Mouse (Mus musculus): Measurements from ENCODE around the gene Hist1h2br. TPM values are rescaled to one million over a fixed set of nuclear protein-coding genes. Genes with fewer than 3 reads are reported as not detected.

Gene Hist1h2br
- total RNA-seq, 2 experiments from 2014 or later: 44.5 to 56.8 TPM

Small RNA genes within 50 kb of the gene (microRNA-seq; reads per million reads assigned to microRNA genes)
- gene Gm19658 (0 reads per million in 2 experiments), gene Gm44346 (0 reads per million in 2 experiments), gene Gm44466 (0 reads per million in 2 experiments)

Other genes with a start within 250 kb of the Hist1h2br start
- not detected for gene Olfr1362, start 219.7 kb upstream of the Hist1h2br start, total RNA-seq (2021)
- not detected for gene Olfr11, start 191.2 kb upstream of the Hist1h2br start, total RNA-seq (2021)
- gene Olfr1361, start 170.4 kb upstream of the Hist1h2br start, total RNA-seq (2021): not detected
- gene Olfr1360, start 156.3 kb upstream of the Hist1h2br start, total RNA-seq (2021): not detected
- gene Olfr1359, start 135.6 kb upstream of the Hist1h2br start, total RNA-seq (2021): not detected
- gene Hist1h2bl, start 117.6 kb upstream of the Hist1h2br start, total RNA-seq (2021): 10 to 100 TPM; 37.3 to 37.9 TPM
- 10 to 100 TPM; 17.2 to 25.6 TPM for gene Hist1h2ai, start 117.3 kb upstream of the Hist1h2br start, total RNA-seq (2021)
- gene Hist1h3h, start 116.1 kb upstream of the Hist1h2br start, total RNA-seq (2021): 10 to 100 TPM; 46.6 to 56.8 TPM
- 1 to 10 TPM; 4.9 to 7.8 TPM for gene Hist1h2bm, start 111.7 kb upstream of the Hist1h2br start, total RNA-seq (2021)
- gene Hist1h4j, start 98.7 kb upstream of the Hist1h2br start, total RNA-seq (2021): 10 to 100 TPM; 15.4 to 16.2 TPM
- gene Hist1h4k, start 83.2 kb upstream of the Hist1h2br start, total RNA-seq (2021): 100 to 1,000 TPM; 311 to 320 TPM
- gene Hist1h2ak, start 79.9 kb upstream of the Hist1h2br start, total RNA-seq (2021): 10 to 100 TPM; 13.2 to 15.7 TPM
- gene Hist1h2bn, start 79.6 kb upstream of the Hist1h2br start, total RNA-seq (2021): 10 to 100 TPM in 1 of 2 experiments, 1 to 10 TPM in 1; 9.6 to 16.1 TPM
- gene Hist1h1b, start 53.1 kb upstream of the Hist1h2br start, total RNA-seq (2021): 10 to 100 TPM in 1 of 2 experiments, 1 to 10 TPM in 1; 7.6 to 10.5 TPM
- 10 to 100 TPM; 51.4 to 75.0 TPM for gene Hist1h3i, start 50.4 kb upstream of the Hist1h2br start, total RNA-seq (2021)
- gene Hist1h2an, start 46.5 kb upstream of the Hist1h2br start, total RNA-seq (2021): 1 to 10 TPM; 2.5 to 6.9 TPM
- 10 to 100 TPM in 1 of 2 experiments, 1 to 10 TPM in 1; 6.7 to 11.2 TPM for gene Hist1h2bp, start 46.3 kb upstream of the Hist1h2br start, total RNA-seq (2021)
- 10 to 100 TPM; 43.6 to 56.5 TPM for gene Hist1h2bq, start 23.5 kb upstream of the Hist1h2br start, total RNA-seq (2021)
- not detected for gene Hist1h2ao, start 23.3 kb upstream of the Hist1h2br start, total RNA-seq (2021)
- gene Hist1h4m, start 22.0 kb upstream of the Hist1h2br start, total RNA-seq (2021): 100 to 1,000 TPM; 213 to 226 TPM
- 10 to 100 TPM; 20.9 to 25.8 TPM for gene Hist1h4n, start 1.5 kb upstream of the Hist1h2br start, total RNA-seq (2021)
- 10 to 100 TPM; 46.9 to 49.5 TPM for gene Hist1h2ap, start 236 bp upstream of the Hist1h2br start, total RNA-seq (2021)
- gene Zfp184, start 111.4 kb downstream of the Hist1h2br start, total RNA-seq (2021): 1 to 10 TPM; 2.8 to 4.0 TPM
- gene Pom121l2, start 147.5 kb downstream of the Hist1h2br start, total RNA-seq (2021): under 1 TPM in 1 of 2 experiments, not detected in 1; 0.23 TPM
- under 1 TPM in 1 of 2 experiments, not detected in 1; 0.19 TPM for gene Prss16, start 176.0 kb downstream of the Hist1h2br start, total RNA-seq (2021)
- gene Hist1h2ah, start 201.8 kb downstream of the Hist1h2br start, total RNA-seq (2021): 10 to 100 TPM; 38.2 to 41.7 TPM
- gene Hist1h2bk, start 202.1 kb downstream of the Hist1h2br start, total RNA-seq (2021): 10 to 100 TPM; 21.5 to 26.9 TPM
- gene Hist1h4i, start 207.6 kb downstream of the Hist1h2br start, total RNA-seq (2021): 10 to 100 TPM; 50.0 to 57.5 TPM
- 10 to 100 TPM; 17.8 to 20.2 TPM for gene Hist1h2ag, start 209.2 kb downstream of the Hist1h2br start, total RNA-seq (2021)
- 10 to 100 TPM; 15.5 to 16.7 TPM for gene Hist1h2bj, start 209.5 kb downstream of the Hist1h2br start, total RNA-seq (2021)

Measured in left cerebral cortex, postnatal 14 days (tissue).